Mouse (Mus musculus): ENCODE data around the gene Dxo. TPM values are rescaled to one million over a fixed set of nuclear protein-coding genes. Genes with fewer than 3 reads are reported as not detected.

Dxo gene
- total RNA-seq, 2 experiments from 2014 or later: 39.7 to 42.3 TPM

GRCm38 (mm10) chr17:34840736-34841307, 4.0 kb downstream of the Dxo start:
- Histone ChIP-seq H3K27ac (no peak overlapping the region), H3K4me3 (no peak overlapping the region)

GRCm38 (mm10) chr17:34844884-34845283, 8.1 kb downstream of the Dxo start:
- Histone ChIP-seq H3K27ac (no peak overlapping the region), H3K4me3 (no peak overlapping the region)
- DNase-seq (ENCODE audit: low spot score in 2 of 2): no peak
- no peak for TF ChIP-seq CTCF (conservative IDR thresholded peaks at IDR 0.05)

More at GRCm38 (mm10) chr17:34840736-34841307, 4.0 kb downstream of the Dxo start:
- TF ChIP-seq CTCF (conservative IDR thresholded peaks at IDR 0.05): no peak
- DNase-seq (ENCODE audit: low spot score in 2 of 2): no peak

- no peak for DNase-seq (ENCODE audit: low spot score in 2 of 2)
- Histone ChIP-seq H3K27ac (no peak overlapping the region), H3K4me3 (no peak overlapping the region)
- no peak for TF ChIP-seq CTCF (conservative IDR thresholded peaks at IDR 0.05)
These were observed 10.4 kb downstream of the Dxo start for GRCm38 (mm10) chr17:34847192-34847591.

- DNase-seq (ENCODE audit: low spot score in 2 of 2): no peak
- Histone ChIP-seq H3K27ac (no peak overlapping the region), H3K4me3 (no peak overlapping the region)
- no peak for TF ChIP-seq CTCF (conservative IDR thresholded peaks at IDR 0.05)
These were observed 10.8 kb downstream of the Dxo start for GRCm38 (mm10) chr17:34847615-34848014.

- peak; percentile 97 to 99 for DNase-seq (ENCODE audit: low spot score in 2 of 2)
- Histone ChIP-seq H3K27ac (peak within 1 kb of the TSS; percentile 89), H3K4me3 (peak within 1 kb of the TSS; percentile 99)
- peak; percentile 35; the same call in 1 of the 2 replicates for TF ChIP-seq CTCF (conservative IDR thresholded peaks at IDR 0.05)
These were observed 13.1 kb downstream of the Dxo start, which contains the start of the genes Skiv2l and Nelfe for GRCm38 (mm10) chr17:34849722-34850516. Gene Skiv2l, minus strand, starts transcription at chr17:34850210. Gene Nelfe, plus strand, starts transcription at chr17:34850391.

GRCm38 (mm10) chr17:34850517-34851125, 13.8 kb downstream of the Dxo start:
- TF ChIP-seq CTCF (conservative IDR thresholded peaks at IDR 0.05): no peak; the same call in 1 of the 2 replicates
- peak overlapping the region; percentile 89 for H3K27ac ChIP-seq
- peak overlapping the region; percentile 99 for H3K4me3 ChIP-seq
- DNase-seq (ENCODE audit: low spot score in 2 of 2): no peak

GRCm38 (mm10) chr17:34853511-34853910, 16.7 kb downstream of the Dxo start:
- no peak for DNase-seq (ENCODE audit: low spot score in 2 of 2)
- no peak overlapping the region for H3K27ac ChIP-seq
- TF ChIP-seq CTCF (conservative IDR thresholded peaks at IDR 0.05): no peak
- H3K4me3 ChIP-seq: no peak overlapping the region

GRCm38 (mm10) chr17:34854761-34855160, 17.9 kb downstream of the Dxo start:
- H3K4me3 ChIP-seq: no peak overlapping the region
- no peak overlapping the region for H3K27ac ChIP-seq
- DNase-seq (ENCODE audit: low spot score in 2 of 2): no peak
- TF ChIP-seq CTCF (conservative IDR thresholded peaks at IDR 0.05): no peak

GRCm38 (mm10) chr17:34855825-34856224, 19.0 kb downstream of the Dxo start:
- Histone ChIP-seq H3K4me3 (no peak overlapping the region), H3K27ac (no peak overlapping the region)
- DNase-seq (ENCODE audit: low spot score in 2 of 2): peak in 1 of 2 experiments; percentile 38
- TF ChIP-seq CTCF (conservative IDR thresholded peaks at IDR 0.05): peak; percentile 94

- H3K27ac ChIP-seq: no peak overlapping the region
These were observed 21.9 kb downstream of the Dxo start for GRCm38 (mm10) chr17:34858670-34859069.

GRCm38 (mm10) chr17:34860514-34860913, 23.7 kb downstream of the Dxo start:
- no peak overlapping the region for H3K27ac ChIP-seq
- H3K4me3 ChIP-seq: no peak overlapping the region
- DNase-seq (ENCODE audit: low spot score in 2 of 2): no peak
- TF ChIP-seq CTCF (conservative IDR thresholded peaks at IDR 0.05): no peak

More at GRCm38 (mm10) chr17:34858670-34859069, 21.9 kb downstream of the Dxo start:
- no peak overlapping the region for H3K4me3 ChIP-seq
- no peak for DNase-seq (ENCODE audit: low spot score in 2 of 2)
- no peak for TF ChIP-seq CTCF (conservative IDR thresholded peaks at IDR 0.05)

GRCm38 (mm10) chr17:34861704-34862415, 25.0 kb downstream of the Dxo start:
- Histone ChIP-seq H3K27ac (no peak overlapping the region), H3K4me3 (no peak overlapping the region)
- no peak for TF ChIP-seq CTCF (conservative IDR thresholded peaks at IDR 0.05)
- no peak for DNase-seq (ENCODE audit: low spot score in 2 of 2)
